Mouse (Mus musculus) heart, embryonic 13.5 days (tissue): ENCODE data around the gene Syt6. TPM values are rescaled to one million over a fixed set of nuclear protein-coding genes. Genes with fewer than 3 reads are reported as not detected.

Experiments
- ATAC-seq: fragments of 200-750 bp; cut with Nextera tagmentation; 2 replicates; pipeline ENCODE4 v1.8.0; 2017; ENCODE audit warnings: moderate TSS enrichment; ENCODE audit not compliant: insufficient number of reproducible peaks, low FRiP score, low TSS enrichment; ENCODE audit errors: extremely low read depth
- H3K27ac ChIP-seq: fragments of 300-500 bp; sonication (generic); replicated peaks from 2 replicates; pipeline ENCODE4 v1.5.1; 2015; ENCODE audit warnings: moderate library complexity, mild to moderate bottlenecking, inconsistent platforms
- H3K27me3 ChIP-seq: fragments of 300-500 bp; sonication (generic); replicated peaks from 2 replicates; pipeline ENCODE4 v1.6.1; 2015; ENCODE audit warnings: mild to moderate bottlenecking, inconsistent platforms
- H3K36me3 ChIP-seq: fragments of 300-500 bp; sonication (generic); 2 replicates; pipeline ENCODE4 v1.6.1; 2015; ENCODE audit warnings: mild to moderate bottlenecking, inconsistent platforms
- H3K4me1 ChIP-seq: fragments of 300-500 bp; sonication (generic); 2 replicates; pipeline ENCODE4 v1.6.1; 2015; ENCODE audit warnings: inconsistent platforms
- H3K4me2 ChIP-seq: fragments of 300-500 bp; sonication (generic); 2 replicates; pipeline ENCODE4 v1.6.1; 2015; ENCODE audit warnings: inconsistent platforms, mild to moderate bottlenecking, moderate library complexity
- H3K4me3 ChIP-seq: fragments of 300-500 bp; sonication (generic); 2 replicates; pipeline ENCODE4 v1.5.1; 2015; ENCODE audit warnings: moderate library complexity, mild to moderate bottlenecking, inconsistent platforms
- H3K9ac ChIP-seq: fragments of 300-500 bp; sonication (generic); 2 replicates; pipeline ENCODE4 v1.6.1; 2015; ENCODE audit warnings: inconsistent platforms, mild to moderate bottlenecking, moderate library complexity
- H3K9me3 ChIP-seq: fragments of 300-500 bp; sonication (generic); 2 replicates; pipeline ENCODE4 v1.6.1; 2016; ENCODE audit warnings: inconsistent platforms
- WGBS: fragments of 180-500 bp; shearing (Covaris S2); methylation state at CpG from one replicate; pipeline ENCODE4 v1.1.7; 2015; ENCODE audit warnings: mixed read lengths; 5-methylcytosine and 5-hydroxymethylcytosine counted together
- polyA plus RNA-seq: library from polyadenylated mRNA; unstranded; fragments of >200 nt; fragmentation: Nextera tagmentation; extraction: Ambion mirVana; gene quantifications from 2 replicates; pipeline ENCODE4 v1.2.1, GENCODE M21; 2015

The Syt6 gene
- polyA plus RNA-seq, 1 experiment from 2014 or later = 0.17 TPM

DNA sequence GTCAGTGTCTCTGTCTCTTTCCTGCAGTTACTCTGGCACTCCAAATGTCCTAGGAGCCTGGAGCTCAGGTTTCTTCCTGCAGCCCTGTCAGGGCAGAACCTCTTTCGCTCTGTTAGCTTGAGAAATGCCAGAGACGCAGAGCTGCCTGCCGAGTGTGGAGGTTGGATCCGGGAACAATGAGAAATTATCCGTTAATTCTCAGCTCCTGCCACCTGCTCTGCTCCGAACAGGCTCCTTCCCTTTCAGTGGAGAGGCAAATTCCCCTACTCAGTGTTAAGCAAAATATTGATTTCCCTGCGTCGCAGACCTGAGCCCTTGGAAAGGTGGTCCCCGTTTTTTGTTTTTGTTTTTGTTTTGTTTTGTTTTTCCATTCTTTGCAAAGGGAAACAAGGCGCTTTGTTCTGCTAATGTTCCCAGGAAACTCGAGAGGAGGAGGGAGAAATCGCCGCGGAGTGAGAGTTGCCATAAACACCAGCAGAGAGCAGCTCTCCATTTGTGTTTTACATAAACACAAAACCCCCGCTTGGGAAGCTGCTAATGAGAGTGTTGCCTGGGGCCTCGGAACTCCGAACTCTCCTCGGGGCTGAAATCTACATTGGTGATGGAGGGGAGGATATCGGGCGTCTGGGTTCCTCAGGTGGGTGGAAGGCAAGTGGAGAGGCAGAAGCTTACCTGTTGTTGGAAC is 1.8 kb upstream of the Syt6 start:
- Histone ChIP-seq H3K9ac (no peak overlapping the region), H3K4me3 (0 out of 2 replicates have a peak overlapping the region, but pooled peaks have one; percentile 2), H3K4me1 (peaks cover 22% of the 10 kb centered on the region), H3K36me3 (no peaks in the 10 kb centered on the region), H3K27ac (no peak overlapping the region), H3K27me3 (peaks cover 93% of the 10 kb centered on the region), H3K4me2 (peak overlapping the region; percentile 27; the same call in 1 of the 2 replicates), H3K9me3 (no peaks in the 10 kb centered on the region)
- ATAC-seq = no peak
- 2% methylated on average over 20 of the region's 20 CpGs for WGBS

DNA sequence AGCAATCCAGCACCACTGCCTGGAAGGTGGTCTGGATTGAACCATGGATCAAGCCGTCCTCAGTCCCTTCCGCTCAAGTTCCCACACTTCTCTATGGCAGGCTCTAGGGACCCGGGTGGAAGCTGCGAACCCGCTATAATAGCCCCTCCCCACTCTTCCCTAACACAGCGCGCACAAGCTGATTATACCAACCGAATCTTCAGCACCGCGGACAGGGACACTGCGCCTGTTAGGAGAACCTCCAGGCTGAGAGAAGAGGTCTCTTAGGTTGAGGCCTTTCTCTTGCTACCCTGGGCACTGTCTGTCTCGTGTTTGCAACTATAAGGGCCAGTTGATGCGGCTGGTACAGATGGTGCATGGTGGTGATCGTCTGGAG is 1.3 kb upstream of the Syt6 start:
- ATAC-seq = no peak

DNA sequence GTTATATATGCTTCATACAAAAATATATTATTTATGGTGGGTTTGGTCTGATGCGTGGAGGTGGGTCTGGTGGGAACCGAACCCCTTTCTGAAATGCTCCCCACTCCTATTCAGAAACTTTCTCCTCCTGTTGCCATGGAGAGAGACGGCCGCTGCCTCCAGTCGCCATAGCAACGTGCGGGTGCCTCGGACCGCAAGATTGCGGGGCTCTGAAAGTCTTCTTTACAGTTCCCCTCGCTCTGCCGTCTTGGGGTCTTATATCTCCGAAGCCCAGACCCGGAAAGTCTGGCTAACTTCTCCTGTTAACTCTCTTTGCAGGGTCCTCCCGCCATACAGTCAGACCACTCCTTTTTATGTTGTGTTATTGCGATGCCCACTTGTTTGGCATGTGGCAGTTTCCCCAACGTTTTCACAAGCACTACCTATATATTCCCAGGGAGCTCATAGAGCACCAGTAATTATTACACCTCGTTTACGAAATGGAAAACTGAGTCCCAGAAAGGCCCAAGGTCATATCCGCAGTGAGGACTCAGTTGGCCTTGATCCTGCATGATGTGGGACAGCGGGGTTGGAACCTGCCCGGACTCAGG is 370 bp upstream of the Syt6 start:
- Histone ChIP-seq H3K4me1 (peaks cover 22% of the 10 kb centered on the region), H3K4me2 (peak overlapping the region; percentile 96), H3K9me3 (no peaks in the 10 kb centered on the region), H3K9ac (no peak overlapping the region), H3K27me3 (peaks cover 98% of the 10 kb centered on the region), H3K4me3 (peak overlapping the region; percentile 60), H3K36me3 (no peaks in the 10 kb centered on the region), H3K27ac (no peak overlapping the region)
- 12% methylated on average over 22 of the region's 22 CpGs for WGBS
- no peak for ATAC-seq

More for the DNA sequence above, 1.3 kb upstream of the Syt6 start:
- Histone ChIP-seq H3K4me1 (peaks cover 22% of the 10 kb centered on the region), H3K9me3 (no peaks in the 10 kb centered on the region), H3K27ac (no peak overlapping the region), H3K9ac (no peak overlapping the region), H3K36me3 (no peaks in the 10 kb centered on the region), H3K4me3 (0 out of 2 replicates have a peak overlapping the region, but pooled peaks have one; percentile 2), H3K4me2 (peak overlapping the region; percentile 27; the same call in 1 of the 2 replicates), H3K27me3 (peaks cover 98% of the 10 kb centered on the region)
- WGBS = under 1% methylated on average over 14 of the region's 14 CpGs

DNA sequence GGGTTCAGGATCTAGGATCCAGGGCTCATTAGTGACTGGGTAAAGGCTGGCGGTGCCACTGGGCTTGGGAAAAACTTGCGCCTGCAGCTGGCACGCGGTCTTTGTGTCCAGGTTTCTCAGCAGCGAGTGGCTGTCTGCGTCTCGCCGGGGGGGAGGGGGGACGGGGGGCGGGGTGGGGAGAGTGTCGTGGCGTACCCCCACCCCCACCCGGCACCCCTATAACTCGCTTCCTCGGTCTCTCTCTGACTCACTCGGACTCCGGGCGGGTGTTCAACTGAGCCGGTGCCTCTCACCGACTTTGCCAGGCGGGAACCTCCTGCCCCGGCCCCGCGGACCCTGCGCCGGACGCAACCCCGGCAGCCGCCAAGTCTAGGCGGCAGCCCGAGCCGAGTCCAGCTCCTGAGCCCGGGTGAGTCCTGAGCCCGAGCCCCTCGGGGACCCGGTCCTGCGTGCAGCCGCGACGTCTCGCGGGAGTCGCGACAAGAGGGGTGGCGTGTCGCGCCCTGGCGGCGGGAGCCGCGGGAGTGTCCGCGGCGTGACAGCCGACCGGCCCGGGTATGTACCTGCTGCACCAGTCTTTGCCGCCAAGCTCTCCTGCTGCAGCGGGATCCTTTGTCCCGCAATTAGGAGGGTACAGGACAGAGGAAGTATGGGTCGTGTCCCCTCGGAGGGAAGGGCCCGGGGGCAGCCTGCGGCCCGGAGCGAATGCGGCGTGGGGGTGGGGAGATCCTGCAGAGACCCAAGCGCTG is 1.0 kb downstream of the Syt6 start:
- WGBS = under 1% methylated on average over 66 of the region's 69 CpGs
- Histone ChIP-seq H3K9me3 (no peaks in the 10 kb centered on the region), H3K9ac (peak overlapping the region; percentile 61), H3K4me2 (peak overlapping the region; percentile 96), H3K27me3 (peaks cover 91% of the 10 kb centered on the region), H3K4me1 (peaks cover 22% of the 10 kb centered on the region), H3K4me3 (peak overlapping the region; percentile 60), H3K27ac (no peak overlapping the region), H3K36me3 (no peaks in the 10 kb centered on the region)
- ATAC-seq = no peak

DNA sequence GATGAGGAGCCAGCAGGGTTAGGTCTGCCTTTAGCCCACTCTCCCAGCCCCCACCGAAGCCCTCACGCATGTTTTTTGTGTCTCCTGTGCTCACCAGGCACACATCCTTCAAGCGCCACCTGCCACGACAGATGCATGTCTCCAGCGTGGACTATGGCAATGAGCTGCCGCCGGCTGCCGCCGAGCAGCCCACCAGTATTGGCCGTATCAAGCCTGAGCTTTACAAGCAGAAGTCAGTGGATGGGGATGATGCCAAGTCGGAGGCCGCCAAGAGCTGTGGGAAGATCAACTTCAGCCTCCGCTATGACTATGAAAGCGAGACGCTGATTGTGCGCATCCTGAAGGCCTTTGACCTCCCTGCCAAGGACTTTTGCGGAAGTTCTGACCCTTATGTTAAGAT is 12.1 kb downstream of the Syt6 start:
- 87% methylated on average over 17 of the region's 17 CpGs for WGBS
- H3K9me3 ChIP-seq = no peaks in the 10 kb centered on the region
- H3K4me2 ChIP-seq = no peak overlapping the region

DNA sequence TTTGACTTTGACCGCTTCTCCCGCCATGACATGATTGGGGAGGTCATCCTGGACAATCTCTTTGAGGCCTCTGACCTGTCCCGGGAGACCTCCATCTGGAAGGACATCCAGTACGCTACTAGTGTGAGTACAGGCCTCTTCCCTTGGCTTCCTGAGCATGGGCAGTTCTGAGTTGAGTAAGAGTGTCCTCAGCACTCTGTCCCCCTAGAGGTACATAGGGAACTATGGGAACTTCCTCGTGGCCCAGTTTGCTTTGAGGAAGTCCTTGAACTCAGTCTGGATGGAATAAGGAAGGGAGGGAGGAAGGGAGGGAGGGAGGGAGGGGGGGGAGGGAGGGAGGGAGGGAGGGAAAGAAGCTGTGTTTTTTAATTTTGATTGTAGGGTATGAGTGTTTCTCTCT is 12.6 kb downstream of the Syt6 start:
- H3K4me2 ChIP-seq = no peak overlapping the region
- no peak overlapping the region for H3K27ac ChIP-seq
- H3K4me3 ChIP-seq = no peak overlapping the region
- peaks cover 9% of the 10 kb centered on the region; the same call in 1 of the 2 replicates for H3K27me3 ChIP-seq
- no peaks in the 10 kb centered on the region for H3K4me1 ChIP-seq
- no peak for ATAC-seq
- WGBS = 85% methylated on average over 5 of the region's 5 CpGs
- H3K9ac ChIP-seq = no peak overlapping the region
- H3K9me3 ChIP-seq = no peaks in the 10 kb centered on the region
- no peaks in the 10 kb centered on the region for H3K36me3 ChIP-seq

More for the DNA sequence above, 12.1 kb downstream of the Syt6 start:
- Histone ChIP-seq H3K27ac (no peak overlapping the region), H3K4me1 (no peaks in the 10 kb centered on the region), H3K9ac (no peak overlapping the region), H3K36me3 (no peaks in the 10 kb centered on the region), H3K27me3 (peaks cover 9% of the 10 kb centered on the region; the same call in 1 of the 2 replicates), H3K4me3 (no peak overlapping the region)
- ATAC-seq = no peak

DNA sequence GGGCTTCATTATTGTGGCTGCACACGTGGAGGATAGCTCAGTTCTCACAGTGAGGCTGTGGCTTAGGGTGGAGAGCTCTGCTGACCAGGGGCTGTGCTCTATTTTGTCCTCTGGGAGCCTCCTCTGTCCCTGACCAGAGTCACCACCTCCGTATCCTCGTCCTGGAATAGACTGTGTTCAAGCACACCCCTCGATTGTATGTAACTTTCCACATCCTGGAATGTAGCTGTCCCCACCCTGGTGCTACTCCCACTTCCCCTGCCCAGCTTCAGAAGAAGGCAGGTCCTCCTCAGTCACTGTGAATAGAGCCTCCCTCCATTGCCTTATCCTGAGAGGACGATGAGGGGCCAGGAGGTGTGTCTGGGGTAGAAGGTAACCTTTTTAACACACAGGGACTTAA is 14.6 kb downstream of the Syt6 start:
- peaks cover 2% of the 10 kb centered on the region; the same call in 1 of the 2 replicates for H3K4me1 ChIP-seq
- H3K4me3 ChIP-seq = no peak overlapping the region
- no peaks in the 10 kb centered on the region for H3K36me3 ChIP-seq
- H3K4me2 ChIP-seq = no peak overlapping the region
- no peaks in the 10 kb centered on the region; the same call in 1 of the 2 replicates for H3K27me3 ChIP-seq
- no peaks in the 10 kb centered on the region for H3K9me3 ChIP-seq
- 42% methylated on average over 5 of the region's 5 CpGs for WGBS
- no peak overlapping the region for H3K9ac ChIP-seq
- no peak overlapping the region for H3K27ac ChIP-seq
- no peak for ATAC-seq

DNA sequence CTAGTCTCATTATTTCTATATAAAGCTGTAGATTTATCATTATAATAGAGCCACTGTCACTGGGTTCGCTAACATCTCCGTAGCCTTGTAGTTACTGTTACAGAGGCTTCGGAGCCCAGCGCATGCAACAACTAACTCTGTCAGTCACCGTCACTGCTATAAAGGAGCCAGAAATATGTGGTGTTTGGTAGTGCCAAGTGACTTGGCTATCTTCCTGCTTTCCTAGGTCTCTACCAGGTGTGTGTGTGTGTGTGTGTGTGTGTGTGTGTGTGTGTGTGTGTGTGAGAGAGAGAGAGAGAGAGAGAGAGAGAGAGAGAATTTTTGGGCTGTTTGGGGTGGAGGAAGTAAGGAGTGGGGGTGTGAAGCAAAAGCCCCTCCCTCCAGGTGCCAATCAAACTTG is 17.6 kb downstream of the Syt6 start:
- H3K9me3 ChIP-seq = no peaks in the 10 kb centered on the region
- no peak overlapping the region for H3K4me3 ChIP-seq
- H3K4me1 ChIP-seq = peaks cover 2% of the 10 kb centered on the region; the same call in 1 of the 2 replicates
- ATAC-seq = no peak
- no peaks in the 10 kb centered on the region for H3K27me3 ChIP-seq
- H3K36me3 ChIP-seq = no peaks in the 10 kb centered on the region
- H3K4me2 ChIP-seq = no peak overlapping the region
- H3K9ac ChIP-seq = no peak overlapping the region
- H3K27ac ChIP-seq = no peak overlapping the region
- 95% methylated on average over 5 of the region's 5 CpGs for WGBS

DNA sequence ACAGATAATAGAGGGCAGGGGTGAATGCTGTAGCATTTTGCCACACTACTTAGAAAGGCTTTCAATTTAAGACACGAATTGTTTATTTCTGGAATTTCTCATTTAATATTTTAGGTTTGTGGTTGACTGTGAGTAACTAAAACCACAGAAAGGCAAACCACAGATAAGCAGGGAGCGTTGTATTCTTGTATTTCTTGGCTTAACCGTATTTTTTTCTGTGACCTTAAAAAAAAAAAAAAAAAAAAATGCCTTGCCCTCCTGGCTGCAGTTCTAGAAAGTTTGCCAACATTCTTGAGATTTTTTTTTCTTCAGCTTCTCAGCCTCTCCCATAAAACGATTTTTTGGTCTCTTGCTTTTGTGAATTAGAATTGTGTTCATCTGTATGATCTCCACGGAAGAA is 18.6 kb downstream of the Syt6 start:
- no peak for ATAC-seq
- 44% methylated on average over 5 of the region's 5 CpGs for WGBS
- H3K9me3 ChIP-seq = no peaks in the 10 kb centered on the region

DNA sequence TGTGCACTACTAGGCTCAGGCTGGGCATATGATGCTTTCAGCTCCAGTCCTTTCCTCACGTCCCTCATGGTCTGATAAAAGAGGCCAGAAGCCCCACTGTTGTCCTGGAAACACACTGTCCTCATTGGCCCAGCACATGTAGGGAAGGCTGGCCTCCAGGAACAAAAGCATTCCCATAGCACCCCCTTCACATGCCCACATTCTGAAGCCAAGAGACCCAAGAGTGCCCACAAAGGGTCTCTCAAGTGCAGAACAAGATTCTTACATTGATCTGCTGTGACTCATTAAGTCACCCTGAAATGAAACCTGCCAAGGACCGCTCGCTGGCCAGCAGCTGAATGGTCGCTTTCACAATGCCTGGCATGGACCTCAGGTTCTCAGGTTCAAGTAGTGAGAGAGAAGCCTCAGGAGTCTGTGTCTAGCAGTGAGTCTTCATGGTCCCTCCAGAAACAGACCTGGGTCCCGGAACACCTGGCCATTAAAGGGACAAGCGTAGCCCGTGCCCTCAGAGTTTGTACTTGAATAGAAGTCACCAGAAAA is 20.3 kb downstream of the Syt6 start:
- Histone ChIP-seq H3K4me3 (no peak overlapping the region), H3K9ac (no peak overlapping the region), H3K36me3 (no peaks in the 10 kb centered on the region), H3K27me3 (no peaks in the 10 kb centered on the region), H3K9me3 (no peaks in the 10 kb centered on the region), H3K4me1 (peaks cover 2% of the 10 kb centered on the region; the same call in 1 of the 2 replicates), H3K27ac (no peak overlapping the region), H3K4me2 (no peak overlapping the region)
- 70% methylated on average over 7 of the region's 7 CpGs for WGBS
- no peak for ATAC-seq

More for the DNA sequence above, 18.6 kb downstream of the Syt6 start:
- no peaks in the 10 kb centered on the region for H3K36me3 ChIP-seq
- no peaks in the 10 kb centered on the region for H3K27me3 ChIP-seq
- no peak overlapping the region for H3K27ac ChIP-seq
- no peak overlapping the region for H3K4me3 ChIP-seq
- H3K9ac ChIP-seq = no peak overlapping the region
- peaks cover 2% of the 10 kb centered on the region; the same call in 1 of the 2 replicates for H3K4me1 ChIP-seq
- H3K4me2 ChIP-seq = no peak overlapping the region

DNA sequence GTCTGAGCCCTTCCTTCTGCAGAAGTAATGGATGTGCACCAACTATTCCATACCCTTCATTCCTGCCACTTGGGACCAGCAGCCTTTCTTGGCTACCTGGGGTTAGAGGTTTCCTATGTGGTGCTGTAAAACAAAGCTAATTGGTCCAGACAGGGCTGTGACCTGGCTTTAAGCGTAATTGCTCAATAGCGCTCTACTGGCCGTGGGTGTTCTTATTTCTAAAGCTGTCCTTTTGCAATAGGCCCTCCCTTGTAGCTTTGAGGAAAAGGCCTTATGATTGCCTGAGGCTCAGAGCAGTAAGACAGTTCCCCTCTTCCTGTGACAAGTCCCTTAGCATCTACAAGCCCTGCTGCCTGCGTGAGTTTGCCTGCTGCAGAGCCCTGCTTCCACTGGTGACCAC is 22.6 kb downstream of the Syt6 start:
- peaks cover 18% of the 10 kb centered on the region for H3K4me1 ChIP-seq
- ATAC-seq = no peak
- no peak overlapping the region for H3K4me3 ChIP-seq
- no peaks in the 10 kb centered on the region for H3K9me3 ChIP-seq
- WGBS = 81% methylated on average over 4 of the region's 4 CpGs
- H3K36me3 ChIP-seq = no peaks in the 10 kb centered on the region
- 0 out of 2 replicates have a peak, but pooled peaks cover 4% of the 10 kb centered on the region for H3K27me3 ChIP-seq
- H3K4me2 ChIP-seq = no peak overlapping the region
- H3K9ac ChIP-seq = no peak overlapping the region
- no peak overlapping the region for H3K27ac ChIP-seq
